Mouse (Mus musculus) midbrain, embryonic 14.5 days (tissue): ENCODE results near the gene Gm49321. TPM values are rescaled to one million over a fixed set of nuclear protein-coding genes. Genes with fewer than 3 reads are reported as not detected.

Experiments used
- ATAC-seq: fragments of 200-750 bp; cut with Nextera tagmentation; 2 replicates; pipeline ENCODE4 v1.8.0; 2017; ENCODE audit warnings: moderate number of reproducible peaks, moderate library complexity; ENCODE audit not compliant: low FRiP score, low TSS enrichment
- DNase-seq: peaks from one replicate; pipeline ENCODE4 v3.0.0-alpha.2; 2015
- H3K27ac ChIP-seq: fragments of 300-500 bp; sonication (generic); replicated peaks from 2 replicates; pipeline ENCODE4 v1.5.1; 2014; ENCODE audit warnings: mild to moderate bottlenecking, low read depth, low read length, moderate library complexity
- H3K27me3 ChIP-seq: fragments of 300-500 bp; sonication (generic); 2 replicates; pipeline ENCODE4 v1.6.1; 2014; ENCODE audit warnings: low read length, control low read depth, mixed read lengths; ENCODE audit not compliant: control insufficient read depth, insufficient read depth
- H3K36me3 ChIP-seq: fragments of 300-500 bp; sonication (generic); 2 replicates; pipeline ENCODE4 v1.6.1; 2014; ENCODE audit warnings: low read length, control low read depth; ENCODE audit not compliant: control insufficient read depth, insufficient read depth
- H3K4me1 ChIP-seq: fragments of 300-500 bp; sonication (generic); 2 replicates; pipeline ENCODE4 v1.6.1; 2014; ENCODE audit warnings: mild to moderate bottlenecking, antibody characterized with exemption, low read length, control low read depth; ENCODE audit not compliant: control insufficient read depth, insufficient read depth
- H3K4me2 ChIP-seq: fragments of 300-500 bp; sonication (generic); 2 replicates; pipeline ENCODE4 v1.6.1; 2014; ENCODE audit warnings: mild to moderate bottlenecking, low read length, moderate library complexity
- H3K4me3 ChIP-seq: fragments of 300-500 bp; sonication (generic); replicated peaks from 2 replicates; pipeline ENCODE4 v1.5.1; 2014; ENCODE audit warnings: low read depth, low read length
- H3K9ac ChIP-seq: fragments of 300-500 bp; sonication (generic); replicated peaks from 2 replicates; pipeline ENCODE4 v1.6.1; 2014; ENCODE audit warnings: mild to moderate bottlenecking, low read length, moderate library complexity
- H3K9me3 ChIP-seq: fragments of 300-500 bp; sonication (generic); 2 replicates; pipeline ENCODE4 v1.6.1; 2016; ENCODE audit warnings: low read length, control low read depth, mixed read lengths; ENCODE audit not compliant: control insufficient read depth
- WGBS: fragments of 180-500 bp; shearing (Covaris S2); extraction: QIAGEN DNeasy Blood & Tissue Kit; methylation state at CpG from one replicate; pipeline ENCODE4 v1.1.7; 2014; 5-methylcytosine and 5-hydroxymethylcytosine counted together
- polyA plus RNA-seq: library from polyadenylated mRNA; unstranded; fragments of >200 nt; fragmentation: Nextera tagmentation; extraction: Ambion mirVana; gene quantifications from 2 replicates; pipeline ENCODE4 v1.2.1, GENCODE M21; 2014

Gm49321 gene
- polyA plus RNA-seq, 1 experiment from 2014 or later: 16.3 TPM

- no peaks in the 10 kb centered on the region for H3K9me3 ChIP-seq
- ATAC-seq: no peak
- 82% methylated on average over 7 of the region's 7 CpGs for WGBS
- H3K4me1 ChIP-seq: no peaks in the 10 kb centered on the region
- no peak overlapping the region for H3K27ac ChIP-seq
- H3K9ac ChIP-seq: no peak overlapping the region
- H3K4me3 ChIP-seq: no peak overlapping the region
- no peak overlapping the region for H3K4me2 ChIP-seq
- peaks cover 46% of the 10 kb centered on the region for H3K36me3 ChIP-seq
- no peaks in the 10 kb centered on the region for H3K27me3 ChIP-seq
- peak; percentile 25 for DNase-seq
These were observed 48.8 kb downstream of the Gm49321 start for GRCm38 (mm10) chr12:73986299-73986698.

- no peak for ATAC-seq
- H3K36me3 ChIP-seq: peaks cover 31% of the 10 kb centered on the region
- H3K4me3 ChIP-seq: no peak overlapping the region
- H3K27me3 ChIP-seq: no peaks in the 10 kb centered on the region
- no peak overlapping the region for H3K9ac ChIP-seq
- H3K9me3 ChIP-seq: no peaks in the 10 kb centered on the region
- H3K4me2 ChIP-seq: no peak overlapping the region
- WGBS: 88% methylated on average over 4 of the region's 4 CpGs
- H3K4me1 ChIP-seq: no peaks in the 10 kb centered on the region
- DNase-seq: no peak
- H3K27ac ChIP-seq: no peak overlapping the region
These were observed 51.0 kb downstream of the Gm49321 start for GRCm38 (mm10) chr12:73988393-73989008.

GRCm38 (mm10) chr12:73989594-73989993 lies 52.1 kb downstream of the Gm49321 start:
- Histone ChIP-seq H3K27ac (no peak overlapping the region), H3K36me3 (peaks cover 21% of the 10 kb centered on the region), H3K4me2 (no peak overlapping the region), H3K9ac (no peak overlapping the region), H3K4me1 (no peaks in the 10 kb centered on the region), H3K27me3 (no peaks in the 10 kb centered on the region), H3K9me3 (no peaks in the 10 kb centered on the region), H3K4me3 (no peak overlapping the region)
- DNase-seq (peak; percentile 33), ATAC-seq (no peak)

GRCm38 (mm10) chr12:73996906-73997296 lies 59.4 kb downstream of the Gm49321 start:
- 52% methylated on average over 12 of the region's 12 CpGs for WGBS
- ATAC-seq (peak; percentile 37; the same call in 1 of the 2 replicates), DNase-seq (peak; percentile 57)

GRCm38 (mm10) chr12:73997297-73998127 lies 60.1 kb downstream of the Gm49321 start, which contains the start of gene Syt16:
Gene Syt16 (plus strand): TSS chr12:73997661.
- no peaks in the 10 kb centered on the region for H3K36me3 ChIP-seq
- H3K27ac ChIP-seq: peak within 1 kb of the TSS; percentile 84
- peaks cover 7% of the 10 kb centered on the region; the same call in 1 of the 2 replicates for H3K4me1 ChIP-seq
- WGBS: 1% methylated on average over 64 of the region's 67 CpGs
- no peaks in the 10 kb centered on the region for H3K27me3 ChIP-seq
- peak within 1 kb of the TSS; percentile 74 for H3K4me2 ChIP-seq
- H3K9me3 ChIP-seq: no peaks in the 10 kb centered on the region
- ATAC-seq: peak; percentile 85
- peak within 1 kb of the TSS; percentile 64 for H3K4me3 ChIP-seq
- DNase-seq: peak; percentile 83
- H3K9ac ChIP-seq: peak within 1 kb of the TSS; percentile 93

More at GRCm38 (mm10) chr12:73996906-73997296, 59.4 kb downstream of the Gm49321 start:
- Histone ChIP-seq H3K4me3 (peak overlapping the region; percentile 64), H3K9ac (peak overlapping the region; percentile 93), H3K4me1 (peaks cover 7% of the 10 kb centered on the region; the same call in 1 of the 2 replicates), H3K27me3 (no peaks in the 10 kb centered on the region), H3K27ac (peak overlapping the region; percentile 84), H3K36me3 (no peaks in the 10 kb centered on the region), H3K4me2 (peak overlapping the region; percentile 74), H3K9me3 (no peaks in the 10 kb centered on the region)

- peak; percentile 47 for DNase-seq
- Histone ChIP-seq H3K4me2 (peak overlapping the region; percentile 74), H3K4me1 (peaks cover 7% of the 10 kb centered on the region; the same call in 1 of the 2 replicates), H3K9me3 (no peaks in the 10 kb centered on the region), H3K36me3 (no peaks in the 10 kb centered on the region), H3K27ac (peak overlapping the region; percentile 84), H3K27me3 (no peaks in the 10 kb centered on the region), H3K4me3 (peak overlapping the region; percentile 64), H3K9ac (peak overlapping the region; percentile 93)
- WGBS: 26% methylated on average over 5 of the region's 5 CpGs
- ATAC-seq: 0 out of 2 replicates have a peak, but pooled peaks have one; percentile 19
These were observed 60.6 kb downstream of the Gm49321 start for GRCm38 (mm10) chr12:73998128-73998456.

GRCm38 (mm10) chr12:74002449-74002848 lies 65.0 kb downstream of the Gm49321 start:
- Histone ChIP-seq H3K27me3 (no peaks in the 10 kb centered on the region), H3K36me3 (no peaks in the 10 kb centered on the region)
- 93% methylated on average over 9 of the region's 9 CpGs for WGBS

GRCm38 (mm10) chr12:74009448-74009911 lies 72.0 kb downstream of the Gm49321 start:
- Histone ChIP-seq H3K9ac (no peak overlapping the region), H3K9me3 (no peaks in the 10 kb centered on the region), H3K4me1 (no peaks in the 10 kb centered on the region), H3K27ac (no peak overlapping the region), H3K4me3 (no peak overlapping the region), H3K36me3 (no peaks in the 10 kb centered on the region), H3K4me2 (no peak overlapping the region), H3K27me3 (no peaks in the 10 kb centered on the region)
- ATAC-seq (no peak), DNase-seq (peak; percentile 76)
- WGBS: 22% methylated on average over 8 of the region's 8 CpGs

More at GRCm38 (mm10) chr12:74002449-74002848, 65.0 kb downstream of the Gm49321 start:
- H3K9me3 ChIP-seq: no peaks in the 10 kb centered on the region
- ATAC-seq (no peak), DNase-seq (no peak)
- H3K9ac ChIP-seq: no peak overlapping the region
- H3K4me2 ChIP-seq: no peak overlapping the region
- no peak overlapping the region for H3K27ac ChIP-seq
- H3K4me1 ChIP-seq: peaks cover 7% of the 10 kb centered on the region; the same call in 1 of the 2 replicates
- no peak overlapping the region for H3K4me3 ChIP-seq
